Comparison of ENCODE assay signal across 8 mouse cellular contexts in the genomic region with DNA sequence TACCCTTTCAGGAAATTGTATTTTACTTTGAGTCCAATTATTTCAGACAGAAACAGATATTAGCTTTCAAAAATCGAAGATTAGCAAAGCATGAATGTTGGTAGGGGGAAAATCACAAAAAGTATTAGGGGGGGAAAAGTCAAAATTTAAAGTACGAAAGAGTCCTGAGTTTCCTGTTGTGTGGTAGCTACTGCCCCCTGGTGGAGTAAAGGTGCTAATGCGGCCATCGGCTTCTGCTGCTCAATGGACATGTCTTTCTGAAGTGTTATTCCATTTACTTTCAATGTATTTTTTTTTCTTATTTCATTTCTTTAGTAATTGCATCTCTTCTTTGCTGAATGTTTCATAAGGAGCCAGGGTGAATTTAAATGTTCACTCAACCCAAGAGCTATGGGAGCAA.
DNase-seq lines count a peak whose midpoint lies in the region; ATAC-seq lines count a peak whose summit lies in the region.

No protein-coding gene starts in this region.

- no peaks in the 10 kb centered on the region for H3K9me3 ChIP-seq in kidney, embryonic 15.5 days (replicated peaks)
- no peaks in the 10 kb centered on the region for H3K9me3 ChIP-seq in heart, embryonic 10.5 days

- H3K4me1 ChIP-seq in kidney, embryonic 15.5 days = no peaks in the 10 kb centered on the region
- no peaks in the 10 kb centered on the region for H3K4me1 ChIP-seq in heart, embryonic 10.5 days

- no peaks in the 10 kb centered on the region for H3K27me3 ChIP-seq in kidney, embryonic 15.5 days
- no peaks in the 10 kb centered on the region for H3K27me3 ChIP-seq in heart, embryonic 10.5 days (ENCODE audit: insufficient read depth, poor library complexity, severe bottlenecking)

- WGBS in kidney, embryonic 15.5 days = 23% methylated on average over 4 of the region's 4 CpGs
- WGBS in heart, embryonic 10.5 days = 23% methylated on average over 4 of the region's 4 CpGs

- H3K4me2 ChIP-seq in kidney, embryonic 15.5 days = no peak overlapping the region

- H3K36me3 ChIP-seq in kidney, embryonic 15.5 days = no peaks in the 10 kb centered on the region
- no peaks in the 10 kb centered on the region for H3K36me3 ChIP-seq in heart, embryonic 10.5 days

- no peak for ATAC-seq in kidney, embryonic 15.5 days (replicated peaks; ENCODE audit: low FRiP score)
- ATAC-seq in megakaryocyte-erythroid progenitor cell, adult 5-6 weeks (replicated peaks; ENCODE audit: low FRiP score, low TSS enrichment, poor library complexity, severe bottlenecking) = 0 out of 2 replicates have a peak, but pooled peaks have one; percentile 65

- DNase-seq in kidney, adult 18-20 months = peak; percentile 52
- peak; percentile 80 for DNase-seq in NIH3T3 (ENCODE audit: low read depth)
- peak; percentile 58 to 63 for DNase-seq in cerebellum, postnatal 4 days (ENCODE audit: low spot score in 2 of 2)
- peak; percentile 70 for DNase-seq in heart, embryonic 10.5 days (ENCODE audit: low spot score)
- DNase-seq in layer of hippocampus, postnatal 10 days (ENCODE audit: low spot score in 2 of 2) = peak; percentile 71 to 76
- peak; percentile 53 for DNase-seq in testis, postnatal 14 days (ENCODE audit: low spot score)

- no peak overlapping the region for H3K4me3 ChIP-seq in kidney, embryonic 15.5 days (replicated peaks)
- H3K4me3 ChIP-seq in heart, embryonic 10.5 days = no peak overlapping the region

- no peak overlapping the region for H3K9ac ChIP-seq in kidney, embryonic 15.5 days

- H3K27ac ChIP-seq in kidney, embryonic 15.5 days = no peak overlapping the region
- H3K27ac ChIP-seq in heart, embryonic 10.5 days = peak overlapping the region; percentile 56; the same call in 1 of the 2 replicates
